Mouse (Mus musculus) E14TG2a.4 (cell line): ENCODE measurements around the gene Tiam1.

Experiments
- CTCF ChIP-seq: conservative IDR thresholded peaks from 2 replicates; pipeline ENCODE4 v1.5.1; 2014; ENCODE audit warnings: low read length
- NANOG ChIP-seq: IDR thresholded peaks from 2 replicates; pipeline ENCODE4 v1.6.1; 2014; ENCODE audit warnings: borderline replicate concordance, low read length, mixed read lengths
- POU5F1 ChIP-seq: IDR thresholded peaks from 2 replicates; pipeline ENCODE4 v1.6.1; 2014; ENCODE audit warnings: low read length, borderline replicate concordance

DNA sequence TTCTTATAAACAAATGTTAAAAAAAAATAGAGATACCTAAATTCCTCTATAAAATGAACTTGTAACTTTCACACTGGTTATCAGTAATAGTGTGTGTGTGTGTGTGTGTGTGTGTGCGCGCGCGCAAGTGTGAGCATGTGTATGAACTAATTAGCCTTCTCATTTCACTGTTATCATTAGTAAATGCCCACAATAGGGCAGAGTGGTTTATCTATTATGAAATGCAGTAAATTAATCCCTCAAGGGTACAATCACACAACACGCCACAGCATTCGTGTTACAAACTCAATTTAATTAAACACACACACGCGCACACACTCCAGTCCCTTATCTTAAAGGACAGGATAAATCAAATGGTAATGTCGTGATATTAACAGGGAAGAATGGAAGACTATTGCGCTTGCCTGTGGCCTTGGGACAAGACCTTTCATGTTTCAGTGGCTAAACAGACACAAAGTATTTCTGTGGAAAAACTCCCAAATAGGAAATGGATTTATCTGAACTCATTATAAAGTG, 107.9 kb downstream of the Tiam1 start:
- TF ChIP-seq CTCF, result no peak
- no peak for TF ChIP-seq NANOG
- no peak for TF ChIP-seq POU5F1
